In genomic region chr4:155148453-155148852, GRCm38 (mm10) we compare ENCODE assay signal across 14 mouse cellular contexts.
DNase-seq lines count a peak whose midpoint lies in the region; ATAC-seq and TF ChIP-seq lines count a peak whose summit lies in the region.
"Had no signal": no experiment of that assay in that cellular context is flagged by ENCODE, and none has a peak within 500 bp of the region (broad histone marks: within the 10 kb centered on the region; RNA-seq: fewer than 3 reads in every experiment).

No protein-coding gene starts in this region.

- H3K9ac ChIP-seq in hindbrain, embryonic 13.5 days = no peak overlapping the region
- H3K9ac ChIP-seq in lung, postnatal 0 days (replicated peaks; ENCODE audit: low read depth) = no peak overlapping the region; the same call in 1 of the 2 replicates
- no peak overlapping the region for H3K9ac ChIP-seq in intestine, postnatal 0 days (ENCODE audit: low read depth, low read length)
- H3K9ac ChIP-seq in stomach, embryonic 16.5 days (ENCODE audit: low read length) = peak overlapping the region; percentile 43
- H3K9ac ChIP-seq: heart, embryonic 13.5 days; liver, postnatal 0 days had no signal

- H3K4me1 ChIP-seq in hindbrain, embryonic 10.5 days (replicated peaks) = peaks cover 82% of the 10 kb centered on the region
- H3K4me1 ChIP-seq in hindbrain, embryonic 13.5 days (replicated peaks) = peaks cover 50% of the 10 kb centered on the region
- peaks cover 36% of the 10 kb centered on the region for H3K4me1 ChIP-seq in lung, postnatal 0 days (ENCODE audit: insufficient read depth, low read depth, low read length)
- H3K4me1 ChIP-seq in intestine, postnatal 0 days (replicated peaks; ENCODE audit: control insufficient read depth, insufficient read depth, low read length) = peaks cover 13% of the 10 kb centered on the region
- peaks cover 68% of the 10 kb centered on the region for H3K4me1 ChIP-seq in stomach, embryonic 16.5 days (ENCODE audit: control insufficient read depth, insufficient read depth, low read length)

- 0 out of 2 replicates have a peak, but pooled peaks have one; percentile 27 for TF ChIP-seq EP300 in lung, postnatal 0 days (IDR thresholded peaks at IDR 0.05)

- peak overlapping the region; percentile 57; the same call in 1 of the 2 replicates for H3K27ac ChIP-seq in hindbrain, embryonic 10.5 days
- H3K27ac ChIP-seq in hindbrain, embryonic 13.5 days = no peak overlapping the region
- H3K27ac ChIP-seq in lung, postnatal 0 days (ENCODE audit: low read length) = peak overlapping the region; percentile 94
- peak overlapping the region; percentile 82; the same call in 1 of the 2 replicates for H3K27ac ChIP-seq in intestine, postnatal 0 days (ENCODE audit: low read depth, low read length)
- peak overlapping the region; percentile 82 for H3K27ac ChIP-seq in stomach, embryonic 16.5 days (ENCODE audit: low read length)
- H3K27ac ChIP-seq: forebrain, embryonic 13.5 days; left cerebral cortex, adult 2 months had no signal

- no peak overlapping the region for H3K4me2 ChIP-seq in hindbrain, embryonic 13.5 days
- no peak overlapping the region for H3K4me2 ChIP-seq in lung, postnatal 0 days (replicated peaks; ENCODE audit: low read depth, low read length)
- H3K4me2 ChIP-seq in intestine, postnatal 0 days (replicated peaks; ENCODE audit: low read depth) = no peak overlapping the region; the same call in 1 of the 2 replicates
- H3K4me2 ChIP-seq in stomach, embryonic 16.5 days (ENCODE audit: low read depth, low read length) = peak overlapping the region; percentile 17; the same call in 1 of the 2 replicates
- H3K4me2 ChIP-seq: forebrain, embryonic 13.5 days; heart, embryonic 13.5 days had no signal

- H3K36me3 ChIP-seq in hindbrain, embryonic 10.5 days = peaks cover 5% of the 10 kb centered on the region
- H3K36me3 ChIP-seq in hindbrain, embryonic 13.5 days = no peaks in the 10 kb centered on the region; the same call in 1 of the 2 replicates
- H3K36me3 ChIP-seq in lung, postnatal 0 days (ENCODE audit: insufficient read depth, low read length) = no peaks in the 10 kb centered on the region
- no peaks in the 10 kb centered on the region for H3K36me3 ChIP-seq in intestine, postnatal 0 days (ENCODE audit: control insufficient read depth, insufficient read depth)
- no peaks in the 10 kb centered on the region for H3K36me3 ChIP-seq in stomach, embryonic 16.5 days (ENCODE audit: control insufficient read depth, insufficient read depth, low read length)

- H3K4me3 ChIP-seq in hindbrain, embryonic 10.5 days = no peak overlapping the region
- no peak overlapping the region for H3K4me3 ChIP-seq in hindbrain, embryonic 13.5 days
- no peak overlapping the region for H3K4me3 ChIP-seq in lung, postnatal 0 days (ENCODE audit: low read depth, low read length)
- H3K4me3 ChIP-seq in intestine, postnatal 0 days (ENCODE audit: low read depth, low read length) = no peak overlapping the region
- no peak overlapping the region for H3K4me3 ChIP-seq in stomach, embryonic 16.5 days (replicated peaks; ENCODE audit: low read length)
- H3K4me3 ChIP-seq: forebrain, embryonic 13.5 days; heart, embryonic 13.5 days; left cerebral cortex, adult 2 months; megakaryocyte, embryonic 14.5 days had no signal

- TF ChIP-seq CTCF in lung, postnatal 0 days (IDR thresholded peaks at IDR 0.05) = no peak
- no peak for TF ChIP-seq CTCF in intestine, postnatal 0 days (IDR thresholded peaks at IDR 0.05; ENCODE audit: low read depth)

- peaks cover 20% of the 10 kb centered on the region for H3K27me3 ChIP-seq in hindbrain, embryonic 10.5 days (ENCODE audit: insufficient read depth, poor library complexity, severe bottlenecking)
- H3K27me3 ChIP-seq in hindbrain, embryonic 13.5 days = peaks cover 10% of the 10 kb centered on the region
- H3K27me3 ChIP-seq in lung, postnatal 0 days (replicated peaks; ENCODE audit: insufficient read depth, low read length) = no peaks in the 10 kb centered on the region
- H3K27me3 ChIP-seq in intestine, postnatal 0 days (replicated peaks; ENCODE audit: control insufficient read depth, insufficient read depth, low read length) = no peaks in the 10 kb centered on the region
- H3K27me3 ChIP-seq in stomach, embryonic 16.5 days (ENCODE audit: control insufficient read depth, insufficient read depth, low read length) = no peaks in the 10 kb centered on the region
- H3K27me3 ChIP-seq: heart, embryonic 13.5 days had no signal

- ATAC-seq in hindbrain, embryonic 13.5 days (ENCODE audit: low FRiP score) = no peak
- no peak for ATAC-seq in lung, postnatal 0 days
- no peak for ATAC-seq in intestine, postnatal 0 days
- no peak for ATAC-seq in stomach, embryonic 16.5 days (ENCODE audit: insufficient read depth, low FRiP score)
- ATAC-seq: forebrain, embryonic 13.5 days; liver, postnatal 0 days had no signal

- 84% methylated on average over 4 of the region's 4 CpGs for WGBS in hindbrain, embryonic 10.5 days
- WGBS in hindbrain, embryonic 13.5 days = 86% methylated on average over 4 of the region's 4 CpGs
- WGBS in lung, postnatal 0 days = 58% methylated on average over 4 of the region's 4 CpGs
- WGBS in intestine, postnatal 0 days = 47% methylated on average over 4 of the region's 4 CpGs
- 60% methylated on average over 4 of the region's 4 CpGs for WGBS in stomach, embryonic 16.5 days

- H3K9me3 ChIP-seq in hindbrain, embryonic 10.5 days = no peaks in the 10 kb centered on the region
- no peaks in the 10 kb centered on the region for H3K9me3 ChIP-seq in hindbrain, embryonic 13.5 days
- no peaks in the 10 kb centered on the region for H3K9me3 ChIP-seq in lung, postnatal 0 days (ENCODE audit: low read length)
- H3K9me3 ChIP-seq in intestine, postnatal 0 days (ENCODE audit: control insufficient read depth) = no peaks in the 10 kb centered on the region
- H3K9me3 ChIP-seq in stomach, embryonic 16.5 days (replicated peaks; ENCODE audit: control insufficient read depth, low read length) = no peaks in the 10 kb centered on the region
- H3K9me3 ChIP-seq: forebrain, embryonic 13.5 days; heart, embryonic 13.5 days; megakaryocyte, embryonic 14.5 days had no signal

- no peak for DNase-seq in hindbrain, embryonic 10.5 days (ENCODE audit: low spot score)
- no peak for DNase-seq in lung, postnatal 0 days (ENCODE audit: low spot score)
- DNase-seq in lung, postnatal 36 days = no peak
- no peak for DNase-seq in cerebellum, postnatal 25 days
- no peak for DNase-seq in left cerebral cortex, adult 9 months (ENCODE audit: low spot score in 2 of 2)
- DNase-seq: liver; liver, postnatal 0 days had no signal
